Mouse (Mus musculus) hindbrain, postnatal 0 days (tissue): ENCODE results near the gene Mboat1. TPM values are rescaled to one million over a fixed set of nuclear protein-coding genes. Genes with fewer than 3 reads are reported as not detected.

Source experiments
- ATAC-seq: fragments of 200-750 bp; cut with Nextera tagmentation; 2 replicates; pipeline ENCODE4 v1.8.0; 2017; ENCODE audit warnings: mild to moderate bottlenecking, moderate TSS enrichment, moderate library complexity
- DNase-seq: peaks from one replicate; pipeline ENCODE4 v3.0.0-alpha.2; 2015; ENCODE audit warnings: low spot score
- H3K27ac ChIP-seq: fragments of 300-500 bp; sonication (generic); 2 replicates; pipeline ENCODE4 v1.5.1; 2014; ENCODE audit warnings: mild to moderate bottlenecking
- H3K27me3 ChIP-seq: fragments of 300-500 bp; sonication (generic); 2 replicates; pipeline ENCODE4 v1.6.1; 2014; ENCODE audit warnings: low read length, mixed read lengths; ENCODE audit not compliant: insufficient read depth
- H3K36me3 ChIP-seq: fragments of 300-500 bp; sonication (generic); 2 replicates; pipeline ENCODE4 v1.6.1; 2014; ENCODE audit warnings: low read length, mixed read lengths; ENCODE audit not compliant: insufficient read depth
- H3K4me1 ChIP-seq: fragments of 300-500 bp; sonication (generic); 2 replicates; pipeline ENCODE4 v1.6.1; 2014; ENCODE audit warnings: antibody characterized with exemption, low read length, mixed read lengths; ENCODE audit not compliant: insufficient read depth
- H3K4me2 ChIP-seq: fragments of 300-500 bp; sonication (generic); 2 replicates; pipeline ENCODE4 v1.6.1; 2014; ENCODE audit warnings: low read depth, mild to moderate bottlenecking, low read length, moderate library complexity, mixed read lengths
- H3K4me3 ChIP-seq: fragments of 300-500 bp; sonication (generic); 2 replicates; pipeline ENCODE4 v1.5.1; 2014; ENCODE audit warnings: low read length
- H3K9ac ChIP-seq: fragments of 300-500 bp; sonication (generic); replicated peaks from 2 replicates; pipeline ENCODE4 v1.6.1; 2014; ENCODE audit warnings: mild to moderate bottlenecking, low read length, moderate library complexity, mixed read lengths
- H3K9me3 ChIP-seq: fragments of 300-500 bp; sonication (generic); 2 replicates; pipeline ENCODE4 v1.6.1; 2016; ENCODE audit warnings: low read length, mixed read lengths
- CTCF ChIP-seq: IDR thresholded peaks from 2 replicates; pipeline ENCODE4 v1.5.1; 2016; ENCODE audit warnings: antibody characterized with exemption, control low read depth, low read depth
- WGBS: fragments of 180-500 bp; shearing (Covaris S2); extraction: QIAGEN DNeasy Blood & Tissue Kit; methylation state at CpG from one replicate; pipeline ENCODE4 v1.1.7; 2014; 5-methylcytosine and 5-hydroxymethylcytosine counted together
- polyA plus RNA-seq: library from polyadenylated mRNA; unstranded; fragments of >200 nt; fragmentation: Nextera tagmentation; extraction: Ambion mirVana; gene quantifications from 2 replicates; pipeline ENCODE4 v1.2.1, GENCODE M21; 2015
- total RNA-seq: library from RNA; depleted of rRNA; stranded (reverse); fragments of >200 nt; gene quantifications from 2 replicates; pipeline ENCODE4 v1.2.3, GENCODE M21; 2014

Gene Mboat1
- total and polyA plus RNA-seq, 2 experiments from 2014 or later: 1.4 to 3.6 TPM

- H3K4me2 ChIP-seq: no peak overlapping the region
- H3K9ac ChIP-seq: no peak overlapping the region
- WGBS: 75% methylated on average over 12 of the region's 12 CpGs
- ATAC-seq (no peak), DNase-seq (no peak)
- H3K36me3 ChIP-seq: no peaks in the 10 kb centered on the region
- H3K27ac ChIP-seq: no peak overlapping the region
- H3K4me1 ChIP-seq: no peaks in the 10 kb centered on the region
- no peaks in the 10 kb centered on the region for H3K9me3 ChIP-seq
- TF ChIP-seq CTCF: no peak
- H3K27me3 ChIP-seq: no peaks in the 10 kb centered on the region
- H3K4me3 ChIP-seq: no peak overlapping the region
Observed at GRCm38 (mm10) chr13:30217588-30218371, 81.5 kb downstream of the Mboat1 start.

- Histone ChIP-seq H3K9me3 (no peaks in the 10 kb centered on the region), H3K4me1 (no peaks in the 10 kb centered on the region), H3K36me3 (no peaks in the 10 kb centered on the region), H3K27me3 (no peaks in the 10 kb centered on the region), H3K4me2 (no peak overlapping the region), H3K27ac (no peak overlapping the region), H3K9ac (no peak overlapping the region), H3K4me3 (no peak overlapping the region)
- 68% methylated on average over 7 of the region's 7 CpGs for WGBS
- no peak for TF ChIP-seq CTCF
- no peak for DNase-seq
- no peak for ATAC-seq
Observed at GRCm38 (mm10) chr13:30219597-30219996, 83.3 kb downstream of the Mboat1 start.

- DNase-seq (no peak), ATAC-seq (no peak)
- no peak for TF ChIP-seq CTCF
- no peak overlapping the region for H3K27ac ChIP-seq
- no peak overlapping the region for H3K9ac ChIP-seq
- H3K4me1 ChIP-seq: no peaks in the 10 kb centered on the region
- H3K9me3 ChIP-seq: no peaks in the 10 kb centered on the region
- H3K4me2 ChIP-seq: no peak overlapping the region
- 32% methylated on average over 3 of the region's 3 CpGs for WGBS
- no peaks in the 10 kb centered on the region for H3K27me3 ChIP-seq
- no peaks in the 10 kb centered on the region for H3K36me3 ChIP-seq
- no peak overlapping the region for H3K4me3 ChIP-seq
Observed at GRCm38 (mm10) chr13:30221316-30221715, 85.0 kb downstream of the Mboat1 start.

GRCm38 (mm10) chr13:30224114-30224513, 87.8 kb downstream of the Mboat1 start:
- DNase-seq (no peak), ATAC-seq (no peak)
- no peak overlapping the region for H3K4me2 ChIP-seq
- H3K4me1 ChIP-seq: no peaks in the 10 kb centered on the region
- H3K36me3 ChIP-seq: no peaks in the 10 kb centered on the region
- no peak for TF ChIP-seq CTCF
- no peak overlapping the region for H3K4me3 ChIP-seq
- no peaks in the 10 kb centered on the region for H3K27me3 ChIP-seq
- WGBS: 94% methylated on average over 10 of the region's 10 CpGs
- no peak overlapping the region for H3K9ac ChIP-seq
- no peak overlapping the region for H3K27ac ChIP-seq
- no peaks in the 10 kb centered on the region for H3K9me3 ChIP-seq

GRCm38 (mm10) chr13:30224659-30225058, 88.4 kb downstream of the Mboat1 start:
- no peak for ATAC-seq
- Histone ChIP-seq H3K4me1 (no peaks in the 10 kb centered on the region), H3K36me3 (no peaks in the 10 kb centered on the region)

GRCm38 (mm10) chr13:30228762-30229161, 92.5 kb downstream of the Mboat1 start:
- Histone ChIP-seq H3K4me1 (no peaks in the 10 kb centered on the region), H3K9ac (no peak overlapping the region), H3K4me2 (no peak overlapping the region), H3K9me3 (no peaks in the 10 kb centered on the region), H3K4me3 (no peak overlapping the region), H3K36me3 (no peaks in the 10 kb centered on the region), H3K27ac (no peak overlapping the region), H3K27me3 (no peaks in the 10 kb centered on the region)
- TF ChIP-seq CTCF: no peak
- no peak for DNase-seq
- ATAC-seq: no peak
- 88% methylated on average over 5 of the region's 5 CpGs for WGBS

More at GRCm38 (mm10) chr13:30224659-30225058, 88.4 kb downstream of the Mboat1 start:
- H3K9ac ChIP-seq: no peak overlapping the region
- no peak; the same call in 1 of the 2 replicates for TF ChIP-seq CTCF
- H3K4me2 ChIP-seq: no peak overlapping the region
- H3K4me3 ChIP-seq: no peak overlapping the region
- no peak overlapping the region for H3K27ac ChIP-seq
- no peak for DNase-seq
- no peaks in the 10 kb centered on the region for H3K27me3 ChIP-seq
- 92% methylated on average over 6 of the region's 6 CpGs for WGBS
- no peaks in the 10 kb centered on the region for H3K9me3 ChIP-seq

GRCm38 (mm10) chr13:30229625-30230139, 93.4 kb downstream of the Mboat1 start:
- WGBS: 94% methylated on average over 9 of the region's 9 CpGs
- Histone ChIP-seq H3K27ac (no peak overlapping the region), H3K9ac (no peak overlapping the region), H3K9me3 (no peaks in the 10 kb centered on the region), H3K36me3 (no peaks in the 10 kb centered on the region), H3K4me1 (no peaks in the 10 kb centered on the region), H3K4me3 (no peak overlapping the region), H3K27me3 (no peaks in the 10 kb centered on the region), H3K4me2 (no peak overlapping the region)
- no peak for DNase-seq
- no peak for TF ChIP-seq CTCF
- no peak for ATAC-seq
